Mouse (Mus musculus): ENCODE data around the gene Ccdc14. TPM values are rescaled to one million over a fixed set of nuclear protein-coding genes. Genes with fewer than 3 reads are reported as not detected.
"Not testable (repeated sequence)": the region's sequence is repeated elsewhere in the genome, so short reads cannot be mapped to it uniquely, and the experiment has no call there.

Gene Ccdc14
- total RNA-seq (2014; rRNA removed): 3.4 and 4.5 TPM in 2 replicates
- polyA plus RNA-seq (2015; fragmentation: Nextera tagmentation; extraction: Ambion mirVana): 1.8 and 2.3 TPM in 2 replicates

DNA sequence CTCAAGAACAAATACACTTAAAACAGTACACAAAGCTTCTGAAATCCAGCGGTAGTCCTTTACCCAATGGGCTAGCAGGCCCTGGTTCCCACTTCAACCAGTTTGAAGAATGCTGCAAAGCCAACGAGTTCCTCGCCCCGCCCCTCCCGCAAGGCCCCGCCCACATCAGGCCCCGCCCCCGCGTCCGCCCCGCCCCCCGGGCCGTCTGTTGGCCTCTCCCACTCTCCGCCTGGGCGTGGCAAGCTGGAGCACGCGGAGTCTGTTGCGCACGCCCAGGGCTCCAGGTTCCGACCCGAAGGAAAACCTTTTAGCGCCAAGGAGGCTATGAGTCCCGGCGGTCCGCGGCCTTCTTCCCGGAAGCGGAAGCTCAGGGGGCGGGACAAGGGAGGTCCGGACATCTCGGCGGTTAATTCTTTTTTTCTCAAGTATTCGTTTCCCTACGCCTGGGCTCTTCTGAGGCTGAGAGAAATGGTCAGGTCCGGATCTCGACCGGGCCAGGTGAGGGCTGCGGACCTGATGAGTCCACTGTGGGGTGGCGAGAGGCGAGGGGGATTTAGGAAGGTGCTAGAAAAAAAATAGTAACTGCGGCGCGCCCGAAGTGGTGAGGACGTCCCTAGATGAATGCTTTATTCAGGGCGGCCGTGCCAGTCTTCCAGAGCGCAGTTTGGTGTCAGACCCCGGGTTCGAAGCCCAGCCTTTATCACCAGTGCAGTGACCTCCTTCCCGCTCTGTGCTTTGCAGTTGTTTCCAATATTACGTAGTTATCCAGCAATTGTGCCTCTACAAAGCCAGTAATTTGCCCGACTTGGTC is at the start of gene Ccdc14:
Gene Ccdc14 (plus strand): TSS at position 283 of the 811 bp plus-strand sequence.
- no peak for TF ChIP-seq CTCF (IDR thresholded peaks at IDR 0.05; ENCODE audit: low read depth)
- Histone ChIP-seq H3K4me3 (ENCODE audit: low read length) (peak within 1 kb of the TSS; percentile 65), H3K9ac (replicated peaks; ENCODE audit: low read length) (peak within 1 kb of the TSS; percentile 58), H3K27ac (peak within 1 kb of the TSS; percentile 88), H3K4me2 (ENCODE audit: low read depth, low read length) (peak within 1 kb of the TSS; percentile 97), H3K9me3 (ENCODE audit: low read length) (no peaks in the 10 kb centered on the region), H3K27me3 (ENCODE audit: insufficient read depth, low read length) (no peaks in the 10 kb centered on the region), H3K4me1 (ENCODE audit: insufficient read depth, low read length) (no peaks in the 10 kb centered on the region), H3K36me3 (ENCODE audit: insufficient read depth, low read length) (no peaks in the 10 kb centered on the region)
- DNase-seq (ENCODE audit: low spot score) (peak; percentile 94), ATAC-seq (peak; percentile 93)
- 1% methylated on average over 53 of the region's 53 CpGs for WGBS

DNA sequence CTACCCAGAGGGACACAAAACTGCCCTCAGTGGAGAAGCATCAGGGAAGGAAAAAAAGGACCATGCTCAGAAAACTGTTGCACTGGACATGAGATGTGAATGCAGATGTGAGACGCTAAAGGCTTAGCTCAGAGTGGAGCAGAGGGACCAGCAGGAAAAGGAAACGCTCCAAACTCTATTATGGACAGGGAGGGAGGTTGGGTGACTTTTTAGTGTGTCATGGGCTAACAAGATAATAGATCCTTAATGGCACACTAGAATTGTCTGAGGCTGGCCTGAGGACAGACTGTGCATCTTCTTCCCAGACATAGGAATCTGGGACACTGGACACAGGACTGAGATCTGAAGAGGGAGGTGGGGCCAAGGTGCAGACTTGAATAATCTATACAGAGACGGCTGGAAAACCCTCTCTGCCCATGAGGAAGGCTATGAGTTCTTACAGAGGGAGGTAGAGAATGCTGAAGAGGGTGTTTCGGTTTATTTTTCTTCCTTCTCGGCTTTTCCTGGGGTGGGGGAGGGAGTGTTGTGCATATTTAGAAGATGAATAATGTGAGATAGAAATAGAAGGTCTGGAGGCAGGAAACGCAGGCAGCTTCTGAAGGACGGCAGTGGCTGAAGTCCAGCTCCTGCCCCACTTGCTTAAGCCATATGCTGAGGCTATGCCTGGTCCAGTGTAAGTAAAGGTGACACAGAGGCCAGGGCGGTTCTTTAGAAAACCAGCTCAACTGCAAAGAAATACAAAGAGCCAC is 46.7 kb upstream of the Ccdc14 start:
- no peak for ATAC-seq
- DNase-seq (ENCODE audit: low spot score): no peak
- no peaks in the 10 kb centered on the region for H3K36me3 ChIP-seq (ENCODE audit: insufficient read depth, low read length)
- H3K9me3 ChIP-seq (ENCODE audit: low read length): no peaks in the 10 kb centered on the region
- no peaks in the 10 kb centered on the region for H3K27me3 ChIP-seq (ENCODE audit: insufficient read depth, low read length)
- no peaks in the 10 kb centered on the region for H3K4me1 ChIP-seq (ENCODE audit: insufficient read depth, low read length)
- H3K4me2 ChIP-seq (ENCODE audit: low read depth, low read length): no peak overlapping the region
- TF ChIP-seq CTCF (IDR thresholded peaks at IDR 0.05; ENCODE audit: low read depth): no peak
- no peak overlapping the region for H3K27ac ChIP-seq
- no peak overlapping the region for H3K9ac ChIP-seq (replicated peaks; ENCODE audit: low read length)
- WGBS: 77% methylated on average over 8 of the region's 8 CpGs
- H3K4me3 ChIP-seq (ENCODE audit: low read length): no peak overlapping the region

DNA sequence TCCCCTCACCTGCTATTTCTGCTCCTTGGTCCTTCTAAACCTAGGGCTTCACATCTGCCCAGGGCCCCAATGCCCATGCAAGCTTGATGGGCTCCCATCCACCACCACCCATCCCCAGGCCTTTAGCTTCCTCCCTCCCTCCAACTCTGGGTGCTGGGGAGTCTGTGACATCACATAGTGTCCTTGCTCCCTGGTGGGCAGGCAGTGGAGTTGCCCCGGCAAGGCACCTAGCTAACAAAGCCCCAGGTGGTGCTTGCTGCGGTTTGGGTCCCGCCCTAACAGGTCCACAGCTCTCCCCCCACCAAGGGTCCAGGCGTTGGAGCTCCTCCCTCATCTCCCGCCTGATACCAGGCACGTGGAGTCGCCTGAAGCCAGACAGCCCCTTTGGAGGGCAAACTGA is 40.8 kb upstream of the Ccdc14 start, which contains the start of gene Ropn1:
Gene Ropn1 (plus strand): TSS at position 301 of the 400 bp plus-strand sequence.
- Histone ChIP-seq H3K9me3 (ENCODE audit: low read length) (no peaks in the 10 kb centered on the region), H3K36me3 (ENCODE audit: insufficient read depth, low read length) (no peaks in the 10 kb centered on the region), H3K27me3 (ENCODE audit: insufficient read depth, low read length) (no peaks in the 10 kb centered on the region), H3K4me3 (ENCODE audit: low read length) (no peak within 1 kb of the TSS), H3K27ac (no peak within 1 kb of the TSS; the same call in 1 of the 2 replicates), H3K4me2 (ENCODE audit: low read depth, low read length) (no peak within 1 kb of the TSS), H3K4me1 (ENCODE audit: insufficient read depth, low read length) (no peaks in the 10 kb centered on the region), H3K9ac (replicated peaks; ENCODE audit: low read length) (no peak within 1 kb of the TSS)
- DNase-seq (ENCODE audit: low spot score) (no peak), ATAC-seq (no peak)
- no peak for TF ChIP-seq CTCF (IDR thresholded peaks at IDR 0.05; ENCODE audit: low read depth)
- 65% methylated on average over 7 of the region's 7 CpGs for WGBS

DNA sequence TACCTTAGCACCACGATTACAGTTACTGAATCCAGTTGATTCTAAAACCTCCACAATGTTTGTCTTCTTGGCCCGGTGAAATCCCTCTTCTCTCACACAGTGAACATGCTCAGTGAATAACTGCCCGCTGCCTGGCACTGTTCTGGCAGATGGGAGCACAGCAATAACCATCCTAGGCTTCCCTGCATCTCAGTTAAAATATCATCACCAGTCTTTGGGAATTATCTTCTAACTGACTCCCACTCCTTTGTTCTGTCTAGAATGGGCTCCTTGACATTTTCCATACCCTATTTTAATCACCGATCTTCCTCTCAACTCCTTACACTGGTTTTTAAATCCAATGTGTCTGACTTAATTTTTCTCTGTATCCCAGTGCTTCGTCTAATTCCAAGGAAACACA is 37.4 kb upstream of the Ccdc14 start:
- Histone ChIP-seq H3K9ac (replicated peaks; ENCODE audit: low read length) (no peak overlapping the region), H3K4me3 (ENCODE audit: low read length) (no peak overlapping the region), H3K36me3 (ENCODE audit: insufficient read depth, low read length) (no peaks in the 10 kb centered on the region), H3K4me1 (ENCODE audit: insufficient read depth, low read length) (0 out of 2 replicates have a peak, but pooled peaks cover under 1% of the 10 kb centered on the region), H3K27me3 (ENCODE audit: insufficient read depth, low read length) (no peaks in the 10 kb centered on the region), H3K9me3 (ENCODE audit: low read length) (no peaks in the 10 kb centered on the region), H3K27ac (no peak overlapping the region), H3K4me2 (ENCODE audit: low read depth, low read length) (no peak overlapping the region)
- ATAC-seq (no peak), DNase-seq (ENCODE audit: low spot score) (no peak)
- no peak for TF ChIP-seq CTCF (IDR thresholded peaks at IDR 0.05; ENCODE audit: low read depth)
- 91% methylated on average over 5 of the region's 5 CpGs for WGBS

DNA sequence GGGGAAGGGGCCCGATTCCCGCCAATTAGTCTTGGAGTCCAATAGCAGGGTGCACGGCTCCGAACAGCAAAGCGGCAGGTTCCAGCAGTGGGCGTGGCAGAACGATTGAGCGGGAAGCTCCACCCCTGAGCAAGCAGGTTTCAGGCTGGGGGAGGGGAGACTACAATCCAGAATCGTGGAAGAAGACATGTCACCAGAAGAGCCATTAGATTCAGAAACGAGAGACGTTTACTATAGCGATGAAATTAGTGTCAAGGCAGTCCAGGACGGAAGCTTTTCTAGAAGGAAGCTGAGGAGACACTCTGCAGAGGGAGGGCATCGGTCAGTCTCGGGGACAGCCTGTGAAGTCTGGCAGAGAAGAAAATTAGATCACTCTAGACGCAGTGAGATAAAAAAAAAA is 32.9 kb upstream of the Ccdc14 start:
- ATAC-seq: 0 out of 2 replicates have a peak, but pooled peaks have one; percentile 55
- H3K27me3 ChIP-seq (ENCODE audit: insufficient read depth, low read length); H3K9me3 ChIP-seq (ENCODE audit: low read length); DNase-seq (ENCODE audit: low spot score); H3K27ac ChIP-seq; H3K4me1 ChIP-seq (ENCODE audit: insufficient read depth, low read length); H3K36me3 ChIP-seq (ENCODE audit: insufficient read depth, low read length): not testable (repeated sequence)
- peak overlapping the region; percentile 34 for H3K4me3 ChIP-seq (ENCODE audit: low read length)
- H3K9ac ChIP-seq (replicated peaks; ENCODE audit: low read length): 0 out of 2 replicates have a peak overlapping the region, but pooled peaks have one; percentile 30
- 3% methylated on average over 16 of the region's 16 CpGs for WGBS
- peak overlapping the region; percentile 58 for H3K4me2 ChIP-seq (ENCODE audit: low read depth, low read length)

DNA sequence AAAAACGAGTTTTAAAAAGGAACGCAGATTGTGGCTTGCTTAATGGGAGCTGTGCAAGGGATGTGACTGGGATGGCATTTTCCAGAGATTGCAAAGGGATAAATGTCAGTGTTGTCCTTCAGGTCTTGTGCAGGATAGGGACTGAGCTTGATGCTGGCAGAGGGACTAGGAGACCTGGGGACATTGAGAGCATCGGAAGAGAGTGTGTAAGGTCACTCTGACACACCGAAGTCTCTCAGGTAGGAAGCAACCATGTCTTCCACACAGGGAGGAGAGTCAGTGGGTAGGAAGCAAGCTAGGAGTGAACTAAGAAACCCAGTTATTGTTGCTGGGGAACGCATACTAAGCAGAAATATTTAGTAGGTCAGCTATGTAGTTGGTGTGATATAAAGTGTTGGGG is 32.4 kb upstream of the Ccdc14 start:
- ATAC-seq (peak; percentile 43; the same call in 1 of the 2 replicates), DNase-seq (ENCODE audit: low spot score) (no peak)
- Histone ChIP-seq H3K4me2 (ENCODE audit: low read depth, low read length) (peak overlapping the region; percentile 58), H3K4me3 (ENCODE audit: low read length) (peak overlapping the region; percentile 34), H3K36me3 (ENCODE audit: insufficient read depth, low read length) (no peaks in the 10 kb centered on the region), H3K4me1 (ENCODE audit: insufficient read depth, low read length) (0 out of 2 replicates have a peak, but pooled peaks cover 4% of the 10 kb centered on the region), H3K9me3 (ENCODE audit: low read length) (no peaks in the 10 kb centered on the region), H3K27ac (no peak overlapping the region), H3K27me3 (ENCODE audit: insufficient read depth, low read length) (no peaks in the 10 kb centered on the region), H3K9ac (replicated peaks; ENCODE audit: low read length) (0 out of 2 replicates have a peak overlapping the region, but pooled peaks have one; percentile 30)
- TF ChIP-seq CTCF (IDR thresholded peaks at IDR 0.05; ENCODE audit: low read depth): no peak
- WGBS: 20% methylated on average over 5 of the region's 5 CpGs
